Mouse (Mus musculus) hindbrain, embryonic 13.5 days (tissue): ENCODE measurements around the gene Kirrel3. TPM values are rescaled to one million over a fixed set of nuclear protein-coding genes. Genes with fewer than 3 reads are reported as not detected.

ENCODE experiments used
- ATAC-seq: fragments of 200-750 bp; cut with Nextera tagmentation; 2 replicates; pipeline ENCODE4 v1.8.0; 2017; ENCODE audit warnings: moderate TSS enrichment; ENCODE audit not compliant: low FRiP score
- H3K27ac ChIP-seq: fragments of 300-500 bp; sonication (generic); 2 replicates; pipeline ENCODE4 v1.5.1; 2015; ENCODE audit warnings: inconsistent platforms, mild to moderate bottlenecking, moderate library complexity
- H3K27me3 ChIP-seq: fragments of 300-500 bp; sonication (generic); 2 replicates; pipeline ENCODE4 v1.6.1; 2015; ENCODE audit warnings: mild to moderate bottlenecking, inconsistent platforms
- H3K36me3 ChIP-seq: fragments of 300-500 bp; sonication (generic); 2 replicates; pipeline ENCODE4 v1.6.1; 2015; ENCODE audit warnings: mild to moderate bottlenecking, inconsistent platforms
- H3K4me1 ChIP-seq: fragments of 300-500 bp; sonication (generic); replicated peaks from 2 replicates; pipeline ENCODE4 v1.6.1; 2015; ENCODE audit warnings: inconsistent platforms
- H3K4me2 ChIP-seq: fragments of 300-500 bp; sonication (generic); 2 replicates; pipeline ENCODE4 v1.6.1; 2015; ENCODE audit warnings: inconsistent platforms, mild to moderate bottlenecking, moderate library complexity
- H3K4me3 ChIP-seq: fragments of 300-500 bp; sonication (generic); 2 replicates; pipeline ENCODE4 v1.5.1; 2015; ENCODE audit warnings: mild to moderate bottlenecking, inconsistent platforms
- H3K9ac ChIP-seq: fragments of 300-500 bp; sonication (generic); 2 replicates; pipeline ENCODE4 v1.6.1; 2015; ENCODE audit warnings: mild to moderate bottlenecking, inconsistent platforms
- H3K9me3 ChIP-seq: fragments of 300-500 bp; sonication (generic); 2 replicates; pipeline ENCODE4 v1.6.1; 2016; ENCODE audit warnings: inconsistent platforms
- WGBS: fragments of 180-500 bp; shearing (Covaris S2); methylation state at CpG from one replicate; pipeline ENCODE4 v1.1.7; 2015; 5-methylcytosine and 5-hydroxymethylcytosine counted together
- polyA plus RNA-seq: library from polyadenylated mRNA; unstranded; fragments of >200 nt; fragmentation: Nextera tagmentation; extraction: Ambion mirVana; gene quantifications from 2 replicates; pipeline ENCODE4 v1.2.1, GENCODE M21; 2015

Kirrel3 gene
- polyA plus RNA-seq, 1 experiment from 2014 or later = 26.2 TPM

GRCm38 (mm10) chr9:34711996-34712395 lies 226.3 kb downstream of the Kirrel3 start:
- ATAC-seq = peak; percentile 68
- no peak overlapping the region for H3K9ac ChIP-seq
- no peaks in the 10 kb centered on the region for H3K9me3 ChIP-seq
- no peak overlapping the region for H3K4me2 ChIP-seq
- H3K27me3 ChIP-seq = peaks cover 6% of the 10 kb centered on the region; the same call in 1 of the 2 replicates
- H3K4me1 ChIP-seq = peaks cover 34% of the 10 kb centered on the region
- no peak overlapping the region for H3K27ac ChIP-seq
- H3K4me3 ChIP-seq = no peak overlapping the region
- H3K36me3 ChIP-seq = no peaks in the 10 kb centered on the region
- WGBS = 13% methylated on average over 1 of the region's 1 CpGs

DNA sequence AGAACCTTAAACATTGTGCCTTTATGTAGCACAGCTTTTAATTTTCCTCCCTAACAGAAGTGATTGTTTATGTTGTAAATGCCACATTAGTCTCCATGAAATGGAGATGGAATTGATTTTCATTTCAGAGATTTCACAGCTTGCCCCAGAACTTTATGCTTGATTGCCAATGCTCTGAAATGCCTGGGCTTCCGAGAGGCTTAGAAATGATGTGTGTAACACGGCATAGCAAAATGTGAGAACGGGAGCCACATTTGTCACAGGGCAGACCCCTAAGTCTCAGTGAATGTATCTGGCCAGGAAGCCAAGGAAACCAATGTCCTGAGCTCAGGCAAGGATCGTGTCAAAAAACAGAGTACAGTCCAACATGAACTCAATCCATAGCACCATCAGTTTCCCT lies 227.3 kb downstream of the Kirrel3 start:
- no peaks in the 10 kb centered on the region for H3K36me3 ChIP-seq
- H3K4me3 ChIP-seq = no peak overlapping the region
- WGBS = 54% methylated on average over 4 of the region's 4 CpGs
- peaks cover 34% of the 10 kb centered on the region for H3K4me1 ChIP-seq
- H3K4me2 ChIP-seq = no peak overlapping the region
- no peak overlapping the region for H3K27ac ChIP-seq
- no peak for ATAC-seq
- peaks cover 6% of the 10 kb centered on the region; the same call in 1 of the 2 replicates for H3K27me3 ChIP-seq
- H3K9ac ChIP-seq = no peak overlapping the region
- H3K9me3 ChIP-seq = no peaks in the 10 kb centered on the region

DNA sequence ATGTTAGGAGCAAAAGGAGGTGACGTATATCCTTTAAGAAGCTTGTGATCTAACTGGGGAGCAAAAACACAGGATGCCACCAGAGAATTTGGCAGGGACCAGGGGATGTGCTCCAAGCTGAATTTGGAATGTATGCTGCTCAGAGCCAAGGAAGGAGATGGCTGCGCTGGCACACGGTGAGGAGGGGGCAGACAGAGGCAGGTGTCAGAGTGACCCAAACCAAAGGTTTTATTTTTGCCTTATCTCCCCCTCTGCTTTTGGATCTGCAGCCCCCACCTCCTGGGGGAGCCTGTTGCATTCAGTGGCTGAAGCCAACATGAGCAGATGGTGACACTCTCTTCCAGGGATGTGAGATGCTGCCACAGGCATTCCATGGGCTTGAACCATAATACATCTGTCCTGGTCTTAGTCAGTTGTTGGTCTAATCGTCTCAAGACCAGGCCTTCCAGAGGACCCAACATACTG lies 227.8 kb downstream of the Kirrel3 start:
- Histone ChIP-seq H3K4me3 (no peak overlapping the region), H3K27ac (no peak overlapping the region), H3K9ac (no peak overlapping the region), H3K9me3 (no peaks in the 10 kb centered on the region), H3K4me2 (no peak overlapping the region), H3K36me3 (no peaks in the 10 kb centered on the region), H3K4me1 (peaks cover 34% of the 10 kb centered on the region), H3K27me3 (peaks cover 6% of the 10 kb centered on the region; the same call in 1 of the 2 replicates)
- no peak for ATAC-seq
- WGBS = 86% methylated on average over 4 of the region's 4 CpGs

GRCm38 (mm10) chr9:34714996-34715619 lies 229.4 kb downstream of the Kirrel3 start:
- 47% methylated on average over 3 of the region's 3 CpGs for WGBS
- Histone ChIP-seq H3K9ac (no peak overlapping the region), H3K4me2 (no peak overlapping the region), H3K36me3 (no peaks in the 10 kb centered on the region), H3K27me3 (peaks cover 6% of the 10 kb centered on the region; the same call in 1 of the 2 replicates), H3K4me3 (no peak overlapping the region), H3K4me1 (peaks cover 34% of the 10 kb centered on the region), H3K9me3 (no peaks in the 10 kb centered on the region), H3K27ac (no peak overlapping the region)
- ATAC-seq = no peak

- Histone ChIP-seq H3K27me3 (peaks cover 9% of the 10 kb centered on the region; the same call in 1 of the 2 replicates), H3K27ac (no peak overlapping the region), H3K4me3 (no peak overlapping the region), H3K36me3 (no peaks in the 10 kb centered on the region), H3K9ac (no peak overlapping the region), H3K9me3 (no peaks in the 10 kb centered on the region), H3K4me2 (no peak overlapping the region), H3K4me1 (peaks cover 39% of the 10 kb centered on the region)
- 93% methylated on average over 2 of the region's 2 CpGs for WGBS
- ATAC-seq = no peak
These were observed 230.8 kb downstream of the Kirrel3 start for GRCm38 (mm10) chr9:34716476-34716875.

DNA sequence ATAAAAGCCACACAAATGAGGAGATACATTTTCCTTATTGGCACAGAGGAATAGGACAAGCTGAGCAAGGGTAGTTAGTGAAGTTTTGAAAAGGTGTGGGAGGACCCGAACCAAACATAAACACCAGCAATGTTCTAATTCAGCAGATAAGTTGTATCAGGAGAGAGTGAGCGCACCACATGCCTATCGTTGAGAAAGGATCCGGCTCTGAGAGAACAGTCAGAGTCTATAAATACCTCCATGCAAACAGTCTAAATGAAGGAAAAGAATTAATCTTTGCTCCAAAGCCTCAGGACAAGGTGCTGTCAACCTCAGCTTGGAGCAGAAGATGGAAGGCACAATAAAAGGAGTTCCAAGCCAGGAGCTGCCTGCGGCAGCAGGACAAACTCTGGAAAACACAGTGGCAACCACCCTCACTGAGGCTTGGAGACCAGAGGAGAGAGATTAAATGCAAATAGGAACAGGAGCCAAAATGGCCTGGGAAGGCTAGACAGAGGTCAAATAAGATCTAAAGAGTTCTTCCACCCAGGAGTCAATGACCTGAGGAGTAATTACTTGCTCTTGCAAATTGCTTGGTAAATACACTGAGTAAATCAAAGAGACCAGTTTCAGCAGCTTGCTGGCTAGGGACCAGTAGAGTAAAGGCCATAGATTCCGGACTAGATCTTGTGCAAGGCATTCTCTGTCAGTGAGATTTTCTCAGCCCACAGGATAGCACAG lies 235.9 kb downstream of the Kirrel3 start:
- Histone ChIP-seq H3K4me2 (no peak overlapping the region), H3K9ac (no peak overlapping the region), H3K27ac (no peak overlapping the region), H3K4me1 (peaks cover 20% of the 10 kb centered on the region), H3K27me3 (peaks cover 10% of the 10 kb centered on the region; the same call in 1 of the 2 replicates), H3K9me3 (no peaks in the 10 kb centered on the region), H3K4me3 (no peak overlapping the region), H3K36me3 (no peaks in the 10 kb centered on the region)
- 51% methylated on average over 6 of the region's 6 CpGs for WGBS
- no peak for ATAC-seq

DNA sequence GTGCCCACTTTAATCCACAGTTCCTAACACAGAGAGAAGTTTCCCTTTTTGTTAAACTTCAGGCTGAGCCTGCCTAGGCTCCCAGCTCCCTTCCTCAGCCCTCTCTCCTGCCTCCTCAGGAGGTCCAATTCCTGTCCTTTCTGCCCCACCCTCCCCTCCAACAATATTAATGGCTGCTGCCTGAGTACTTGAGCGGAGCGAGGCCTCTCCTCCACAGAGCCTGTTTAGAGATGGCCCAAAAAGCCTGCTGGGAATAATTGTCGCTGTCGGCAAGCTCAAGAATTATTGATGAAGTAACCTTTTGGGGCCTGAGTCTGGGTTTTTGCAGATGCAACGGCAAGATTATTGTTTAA lies 236.5 kb downstream of the Kirrel3 start:
- no peak for ATAC-seq
- no peak overlapping the region for H3K27ac ChIP-seq
- WGBS = 21% methylated on average over 5 of the region's 5 CpGs

GRCm38 (mm10) chr9:34732507-34732906 lies 246.8 kb downstream of the Kirrel3 start:
- H3K9me3 ChIP-seq = no peaks in the 10 kb centered on the region
- 56% methylated on average over 6 of the region's 6 CpGs for WGBS
- no peak overlapping the region for H3K9ac ChIP-seq
- H3K4me2 ChIP-seq = no peak overlapping the region
- H3K4me3 ChIP-seq = no peak overlapping the region
- ATAC-seq = no peak
- peaks cover 8% of the 10 kb centered on the region for H3K4me1 ChIP-seq
- H3K27me3 ChIP-seq = no peaks in the 10 kb centered on the region
- no peaks in the 10 kb centered on the region for H3K36me3 ChIP-seq
- no peak overlapping the region for H3K27ac ChIP-seq

More for the DNA sequence above, 236.5 kb downstream of the Kirrel3 start:
- Histone ChIP-seq H3K36me3 (no peaks in the 10 kb centered on the region), H3K4me2 (no peak overlapping the region), H3K4me3 (no peak overlapping the region), H3K9ac (no peak overlapping the region), H3K4me1 (peaks cover 20% of the 10 kb centered on the region), H3K9me3 (no peaks in the 10 kb centered on the region), H3K27me3 (peaks cover 10% of the 10 kb centered on the region; the same call in 1 of the 2 replicates)

DNA sequence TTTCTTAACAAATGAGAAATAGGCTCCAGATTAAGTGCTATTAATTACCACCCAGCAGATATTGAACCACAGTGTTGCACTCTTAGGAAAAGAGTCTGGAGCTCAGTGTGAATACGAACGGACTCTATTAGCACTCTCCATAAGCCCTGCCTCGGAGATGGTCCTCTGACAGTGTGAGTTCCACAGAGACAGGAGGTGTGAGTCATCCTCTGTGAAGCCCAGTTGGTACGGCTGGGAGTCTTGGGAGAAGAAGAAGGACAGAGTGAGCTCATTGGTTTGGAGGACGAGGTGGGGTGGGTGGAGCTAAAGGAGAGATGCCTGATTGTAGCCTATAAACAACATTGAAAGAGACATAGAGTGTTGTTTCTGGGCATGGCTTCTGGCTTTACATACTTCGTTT lies 247.9 kb downstream of the Kirrel3 start:
- H3K9me3 ChIP-seq = no peaks in the 10 kb centered on the region
- no peak overlapping the region for H3K9ac ChIP-seq
- WGBS = 79% methylated on average over 6 of the region's 6 CpGs
- no peak overlapping the region for H3K4me2 ChIP-seq
- no peaks in the 10 kb centered on the region for H3K36me3 ChIP-seq
- no peak for ATAC-seq
- H3K4me3 ChIP-seq = no peak overlapping the region
- no peak overlapping the region for H3K27ac ChIP-seq
- H3K27me3 ChIP-seq = no peaks in the 10 kb centered on the region
- peaks cover 8% of the 10 kb centered on the region for H3K4me1 ChIP-seq

DNA sequence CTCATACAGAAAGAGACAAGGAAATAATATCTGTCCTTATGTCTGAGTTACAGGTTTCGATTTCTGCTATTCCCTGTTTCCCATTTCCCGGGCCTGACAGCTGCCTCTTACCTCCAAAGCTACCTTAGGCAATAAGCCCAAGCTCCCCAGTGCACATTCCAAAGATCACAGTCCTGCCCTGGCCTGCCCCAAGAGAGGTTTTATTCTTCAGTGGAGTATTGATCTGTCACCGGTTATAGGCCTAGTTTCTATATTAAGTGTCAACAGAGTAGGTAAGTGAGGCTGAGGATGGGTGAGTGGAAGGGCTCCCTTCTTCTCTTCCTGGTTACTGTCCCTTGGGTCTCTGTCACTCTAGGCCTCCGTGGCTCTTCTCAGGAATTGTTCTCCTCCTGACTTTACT lies 249.3 kb downstream of the Kirrel3 start:
- no peaks in the 10 kb centered on the region for H3K9me3 ChIP-seq
- no peak overlapping the region for H3K27ac ChIP-seq
- no peaks in the 10 kb centered on the region for H3K36me3 ChIP-seq
- 86% methylated on average over 4 of the region's 4 CpGs for WGBS
- H3K4me2 ChIP-seq = no peak overlapping the region
- H3K27me3 ChIP-seq = no peaks in the 10 kb centered on the region
- no peak overlapping the region for H3K9ac ChIP-seq
- no peak overlapping the region for H3K4me3 ChIP-seq
- H3K4me1 ChIP-seq = peaks cover 16% of the 10 kb centered on the region
- no peak for ATAC-seq

GRCm38 (mm10) chr9:34739431-34739830 lies 253.7 kb downstream of the Kirrel3 start:
- 0 out of 2 replicates have a peak, but pooled peaks have one; percentile 32 for ATAC-seq
- peaks cover 9% of the 10 kb centered on the region for H3K4me1 ChIP-seq
- H3K27me3 ChIP-seq = no peaks in the 10 kb centered on the region
- no peak overlapping the region for H3K4me3 ChIP-seq
- H3K9ac ChIP-seq = no peak overlapping the region
- H3K27ac ChIP-seq = no peak overlapping the region
- WGBS = 50% methylated on average over 5 of the region's 5 CpGs
- H3K4me2 ChIP-seq = no peak overlapping the region
- H3K9me3 ChIP-seq = no peaks in the 10 kb centered on the region
- H3K36me3 ChIP-seq = no peaks in the 10 kb centered on the region

DNA sequence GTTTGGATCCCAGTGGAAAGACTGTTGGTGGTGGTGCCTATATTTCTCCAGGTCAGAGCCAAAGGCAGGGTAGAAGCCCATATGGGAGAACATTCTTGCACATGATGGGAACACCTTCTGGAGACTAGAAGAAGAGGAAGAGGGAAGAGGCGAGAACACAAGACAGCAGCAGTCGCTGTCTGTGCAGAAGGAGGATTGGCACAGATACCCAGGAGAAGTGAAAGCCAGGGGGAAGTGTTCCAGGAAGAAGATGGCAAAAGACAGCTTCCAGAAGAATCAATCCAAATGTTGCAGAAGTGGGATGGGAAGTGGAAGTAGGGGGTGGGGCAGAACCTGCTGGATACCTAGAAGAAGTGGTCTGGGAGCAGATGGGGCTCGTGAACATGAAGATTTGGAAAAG lies 255.1 kb downstream of the Kirrel3 start:
- Histone ChIP-seq H3K9ac (no peak overlapping the region), H3K4me2 (no peak overlapping the region), H3K9me3 (no peaks in the 10 kb centered on the region), H3K4me3 (no peak overlapping the region), H3K4me1 (peaks cover 9% of the 10 kb centered on the region), H3K27me3 (no peaks in the 10 kb centered on the region), H3K27ac (no peak overlapping the region), H3K36me3 (no peaks in the 10 kb centered on the region)
- WGBS = 92% methylated on average over 3 of the region's 3 CpGs
- ATAC-seq = no peak

DNA sequence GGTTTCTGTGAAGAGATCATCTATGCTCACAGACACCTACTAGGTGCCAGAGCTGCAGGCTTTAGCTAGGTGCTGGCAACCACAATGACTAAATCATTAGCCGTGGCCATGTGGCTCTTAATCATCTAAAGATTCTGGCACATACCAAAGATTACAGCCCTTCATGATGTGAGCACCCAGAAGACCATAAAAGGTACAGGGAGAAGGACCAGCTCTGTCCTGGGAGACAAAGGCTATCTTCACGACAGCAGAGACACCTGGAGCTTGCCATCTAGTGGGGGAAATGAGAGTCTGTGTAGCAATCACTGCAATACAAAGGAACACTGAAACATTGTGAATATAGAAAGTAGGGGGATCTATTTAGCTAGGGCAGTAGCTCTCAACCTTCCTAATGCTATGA lies 262.3 kb downstream of the Kirrel3 start:
- no peaks in the 10 kb centered on the region for H3K9me3 ChIP-seq
- H3K9ac ChIP-seq = no peak overlapping the region
- no peaks in the 10 kb centered on the region for H3K36me3 ChIP-seq
- H3K27ac ChIP-seq = no peak overlapping the region
- H3K27me3 ChIP-seq = no peaks in the 10 kb centered on the region
- WGBS = 55% methylated on average over 2 of the region's 2 CpGs
- H3K4me3 ChIP-seq = no peak overlapping the region
- H3K4me1 ChIP-seq = peaks cover 9% of the 10 kb centered on the region
- no peak overlapping the region for H3K4me2 ChIP-seq
- ATAC-seq = no peak
